Mouse (Mus musculus) embryonic fibroblast, embryonic 13.5 days (primary cell): ENCODE measurements at regions not wholly inside any gene's neighbourhood (a gene's known extent, or its start where the extent isn't known, plus 50 kb on each side); places are given as distances from the start of the nearest gene placed in this dataset.

Experiments
- H3K27ac ChIP-seq: 2 replicates; pipeline ENCODE4 v1.5.1; 2012; ENCODE audit warnings: low read length, control low read depth, inconsistent platforms; ENCODE audit not compliant: insufficient read depth
- H3K4me1 ChIP-seq: 2 replicates; pipeline ENCODE4 v1.6.1; 2011; ENCODE audit warnings: low read length; ENCODE audit not compliant: control insufficient read depth, insufficient read depth
- H3K4me3 ChIP-seq: 2 replicates; pipeline ENCODE4 v1.5.1; 2011; ENCODE audit warnings: mild to moderate bottlenecking, control low read depth, low read length; ENCODE audit not compliant: insufficient read depth
- CTCF ChIP-seq: IDR thresholded peaks from 2 replicates; pipeline ENCODE4 v1.5.1; 2011; ENCODE audit warnings: mild to moderate bottlenecking, control low read depth, low read length, moderate library complexity, borderline replicate concordance; ENCODE audit not compliant: insufficient read depth
- POLR2A ChIP-seq: IDR thresholded peaks from 2 replicates; pipeline ENCODE4 v1.6.1; 2011; ENCODE audit warnings: low read depth, mild to moderate bottlenecking, control low read depth, low read length, moderate library complexity

- H3K27ac ChIP-seq, result no peak overlapping the region
- H3K4me1 ChIP-seq, result peaks cover 3% of the 10 kb centered on the region; the same call in 1 of the 2 replicates
- H3K4me3 ChIP-seq, result no peak overlapping the region
- TF ChIP-seq POLR2A (no peak), CTCF (no peak)
These were observed 165.2 kb upstream of the Ctnnb1 start for GRCm38 (mm10) chr9:120763802-120764201.

DNA sequence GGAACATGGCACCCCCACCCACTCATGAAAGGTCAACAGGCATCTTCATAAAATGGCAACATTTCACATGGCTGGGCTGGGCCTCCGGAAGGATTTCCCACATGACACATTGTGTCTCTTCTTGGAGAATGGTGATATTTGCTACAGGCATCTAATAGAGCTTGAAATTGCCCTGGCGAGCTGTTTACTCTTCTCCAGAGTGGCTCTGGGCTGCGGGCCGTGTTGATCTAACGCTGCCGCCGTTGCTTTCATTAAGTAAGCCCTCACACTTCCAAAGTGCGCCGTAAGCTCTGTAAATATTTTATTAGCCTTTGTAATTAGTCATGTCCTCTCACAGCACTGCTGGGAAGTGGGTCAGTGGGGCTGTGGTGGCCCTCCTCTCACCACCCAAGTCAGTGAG lies 164.4 kb upstream of the Ctnnb1 start:
- no peak overlapping the region for H3K27ac ChIP-seq
- no peak overlapping the region for H3K4me3 ChIP-seq
- peaks cover 4% of the 10 kb centered on the region for H3K4me1 ChIP-seq
- TF ChIP-seq CTCF (no peak), POLR2A (no peak)

DNA sequence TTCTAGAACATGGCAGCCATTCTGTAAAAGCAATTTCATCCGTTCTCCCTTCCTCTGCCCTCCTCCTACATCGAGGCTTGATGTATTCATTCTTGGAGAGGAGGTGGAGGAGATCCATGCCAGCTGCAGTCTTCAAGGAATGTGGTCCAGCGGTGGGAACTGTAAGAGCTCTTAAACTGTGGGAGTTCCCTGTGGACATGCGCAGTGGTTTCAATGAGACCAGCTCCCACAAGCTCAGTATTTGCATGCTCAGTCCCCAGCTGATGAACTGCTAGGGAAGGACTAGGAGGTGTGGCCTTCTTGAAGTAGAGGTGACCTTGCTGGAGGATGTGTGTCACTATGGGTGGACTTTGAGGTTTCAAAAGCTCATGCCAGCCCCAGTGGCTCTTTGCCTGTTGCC lies 163.7 kb upstream of the Ctnnb1 start:
- no peak for TF ChIP-seq POLR2A
- no peak for TF ChIP-seq CTCF
- no peak overlapping the region for H3K27ac ChIP-seq
- peaks cover 8% of the 10 kb centered on the region for H3K4me1 ChIP-seq
- H3K4me3 ChIP-seq, result no peak overlapping the region

- Histone ChIP-seq H3K27ac (no peak overlapping the region), H3K4me1 (peaks cover 8% of the 10 kb centered on the region), H3K4me3 (no peak overlapping the region)
- no peak for TF ChIP-seq CTCF
- TF ChIP-seq POLR2A, result no peak
These were observed 162.1 kb upstream of the Ctnnb1 start for GRCm38 (mm10) chr9:120766881-120767280.

DNA sequence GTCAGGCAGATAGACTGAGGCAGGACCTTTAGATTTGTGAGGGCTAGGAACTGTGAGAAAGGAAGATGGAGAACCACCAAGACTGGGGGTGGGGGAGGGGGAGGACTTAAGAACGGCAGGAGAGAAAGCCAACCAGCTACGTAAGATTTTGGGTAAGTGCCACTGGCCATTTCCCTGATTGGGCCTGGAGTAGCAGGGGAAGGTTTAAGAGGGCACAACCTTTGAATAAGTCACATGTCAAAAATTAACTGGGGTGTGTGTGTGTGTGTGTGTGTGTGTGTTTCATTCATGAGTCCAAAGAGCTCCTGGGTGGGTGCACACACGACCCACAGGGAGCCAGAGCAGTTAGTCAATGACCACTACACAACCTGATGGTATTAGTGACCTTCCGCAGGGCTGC lies 161.6 kb upstream of the Ctnnb1 start:
- H3K27ac ChIP-seq, result no peak overlapping the region
- no peak overlapping the region for H3K4me3 ChIP-seq
- H3K4me1 ChIP-seq, result peaks cover 8% of the 10 kb centered on the region
- TF ChIP-seq POLR2A (no peak), CTCF (no peak)

DNA sequence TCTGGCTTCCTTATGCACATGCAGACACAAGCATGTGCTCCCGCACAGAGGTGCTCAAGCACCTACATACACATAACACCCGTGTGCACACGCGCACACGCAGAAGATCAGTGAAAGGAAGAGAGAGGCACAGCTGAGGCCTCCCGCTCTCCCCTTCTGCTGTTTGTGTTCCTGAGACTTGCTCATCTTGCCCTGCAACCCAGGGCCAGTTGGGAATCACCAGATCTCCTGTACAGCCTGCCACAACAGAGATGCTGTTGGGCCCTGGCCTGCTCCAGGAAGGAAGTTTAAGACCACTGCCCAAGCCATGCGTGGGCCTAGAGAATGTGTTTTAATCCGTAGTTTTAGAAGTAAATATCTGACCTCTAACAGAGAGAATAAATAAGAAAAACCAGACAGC lies 160.0 kb upstream of the Ctnnb1 start:
- no peak overlapping the region for H3K4me3 ChIP-seq
- H3K27ac ChIP-seq, result no peak overlapping the region
- no peak for TF ChIP-seq POLR2A
- TF ChIP-seq CTCF, result no peak
- H3K4me1 ChIP-seq, result peaks cover 5% of the 10 kb centered on the region; the same call in 1 of the 2 replicates

DNA sequence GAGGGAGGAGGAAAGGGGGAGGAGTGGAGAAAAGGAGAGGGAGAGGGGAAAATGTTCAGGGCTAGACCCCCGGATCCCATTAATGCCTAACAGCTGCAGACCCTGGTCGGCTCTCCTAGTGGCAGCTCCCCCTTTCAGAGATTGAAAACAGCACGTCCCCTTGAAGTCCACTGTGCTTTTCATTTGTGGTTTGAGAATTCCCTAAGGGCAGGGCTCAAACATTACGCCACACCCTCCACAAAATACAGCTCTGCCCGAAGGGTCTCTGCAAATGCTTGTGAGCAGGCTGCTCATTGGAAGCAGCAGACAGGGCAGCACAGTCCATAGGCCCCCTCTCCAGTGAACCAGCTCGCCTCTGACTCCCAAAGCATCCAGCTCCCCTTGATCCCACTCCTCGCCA lies 159.3 kb upstream of the Ctnnb1 start:
- no peak overlapping the region for H3K4me3 ChIP-seq
- no peak overlapping the region for H3K27ac ChIP-seq
- TF ChIP-seq CTCF, result no peak
- no peak for TF ChIP-seq POLR2A
- peaks cover 5% of the 10 kb centered on the region; the same call in 1 of the 2 replicates for H3K4me1 ChIP-seq

- H3K27ac ChIP-seq, result no peak overlapping the region
- no peak for TF ChIP-seq POLR2A
- no peak for TF ChIP-seq CTCF
- peaks cover 7% of the 10 kb centered on the region for H3K4me1 ChIP-seq
- H3K4me3 ChIP-seq, result no peak overlapping the region
These were observed 158.1 kb upstream of the Ctnnb1 start for GRCm38 (mm10) chr9:120770886-120771285.

DNA sequence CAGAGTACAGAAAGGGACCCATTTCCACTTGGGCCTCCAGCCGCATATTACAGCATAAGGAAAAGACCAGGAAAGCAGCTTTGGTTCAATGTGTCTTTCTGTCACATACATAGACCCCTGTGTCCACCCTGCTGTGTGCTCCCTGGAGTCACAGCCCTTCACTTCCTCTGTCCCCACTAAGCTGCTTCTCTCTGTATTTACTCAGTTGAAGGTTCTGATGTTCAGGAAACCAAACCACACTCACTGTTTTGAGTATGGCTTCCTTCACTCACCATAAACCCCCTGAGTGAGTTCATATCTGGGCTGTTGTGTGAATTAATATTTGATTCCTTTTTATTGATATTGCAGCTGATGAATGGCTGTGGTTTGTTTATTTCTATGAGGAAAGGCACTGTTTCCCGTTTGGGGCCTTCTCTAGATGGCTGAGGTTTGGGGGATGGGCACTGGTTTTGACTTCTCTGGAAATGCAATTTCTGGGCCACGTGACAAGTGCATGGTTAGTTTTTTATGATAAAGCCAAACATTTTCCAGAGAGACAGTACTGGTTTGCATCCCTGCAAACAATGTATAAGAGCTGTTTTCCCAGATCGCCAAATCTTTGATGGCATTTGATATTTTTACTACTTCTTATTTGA lies 157.0 kb upstream of the Ctnnb1 start:
- peaks cover 14% of the 10 kb centered on the region for H3K4me1 ChIP-seq
- TF ChIP-seq POLR2A (no peak), CTCF (no peak)
- H3K4me3 ChIP-seq, result no peak overlapping the region
- no peak overlapping the region for H3K27ac ChIP-seq

DNA sequence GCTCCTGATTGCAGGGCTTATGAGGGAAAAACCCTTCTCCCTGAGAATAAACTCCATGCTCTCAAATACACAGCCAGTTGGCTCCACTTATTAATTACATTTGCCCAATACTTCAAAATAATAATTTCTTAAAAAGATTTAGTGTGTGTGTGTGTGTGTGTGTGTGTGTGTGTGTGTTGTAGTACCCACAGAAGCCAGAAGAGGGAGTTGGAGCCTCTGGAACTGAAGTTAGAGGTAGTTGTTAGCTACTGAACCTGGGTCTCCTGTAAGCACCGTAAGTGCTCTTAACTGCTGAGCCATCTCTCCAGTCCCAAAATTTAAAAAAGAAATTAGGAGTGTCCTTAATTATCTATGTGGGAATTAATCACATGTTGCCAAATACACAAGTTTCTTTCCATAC lies 154.8 kb upstream of the Ctnnb1 start:
- Histone ChIP-seq H3K4me3 (no peak overlapping the region), H3K27ac (no peak overlapping the region), H3K4me1 (peaks cover 18% of the 10 kb centered on the region)
- no peak for TF ChIP-seq CTCF
- no peak for TF ChIP-seq POLR2A
